Mouse (Mus musculus) C2C12 (cell line): ENCODE data around the gene Isg15.

Experiments
- CEBPB ChIP-seq: IDR thresholded peaks from one replicate; pipeline ENCODE4 v1.6.1; 2011; ENCODE audit warnings: low read depth, mild to moderate bottlenecking, control low read depth, moderate library complexity
- CTCF ChIP-seq: IDR thresholded peaks from one replicate; pipeline ENCODE4 v1.5.1; 2011; ENCODE audit not compliant: control insufficient read depth, insufficient read depth, insufficient read length
- MAX ChIP-seq: IDR thresholded peaks from one replicate; pipeline ENCODE4 v1.6.1; 2011; ENCODE audit warnings: mild to moderate bottlenecking, control low read depth
- MYOD1 ChIP-seq: IDR thresholded peaks from one replicate; pipeline ENCODE4 v1.6.1; 2011; ENCODE audit warnings: low read depth; ENCODE audit not compliant: control insufficient read depth, insufficient read length
- MYOG ChIP-seq: IDR thresholded peaks from one replicate; pipeline ENCODE4 v1.6.1; 2011; ENCODE audit not compliant: control insufficient read depth, insufficient read length; ENCODE audit errors: extremely low read depth
- USF1 ChIP-seq: IDR thresholded peaks from one replicate; pipeline ENCODE4 v1.6.1; 2011; ENCODE audit warnings: low read depth, mild to moderate bottlenecking, control low read depth, moderate library complexity

- TF ChIP-seq CTCF (no peak), MYOG (no peak), MAX (no peak), USF1 (no peak), CEBPB (no peak), MYOD1 (no peak)
These were observed 16.2 kb downstream of the Isg15 start for GRCm38 (mm10) chr4:156184291-156184954.
